Mouse (Mus musculus) cerebellum, postnatal 10 days (tissue): ENCODE measurements around the gene Lin7a.
A peak's percentile ranks its signal among the peaks of the same experiment; 100 is the strongest.

Experiments used
- DNase-seq, 2 experiments: peaks; one replicate each; pipeline ENCODE4 v3.0.0; 2021; ENCODE audit warnings: mixed read lengths in 2 of 2

Lin7a gene

GRCm38 (mm10) chr10:107339524-107339923 lies 68.0 kb downstream of the Lin7a start:
- DNase-seq = no peak

GRCm38 (mm10) chr10:107341151-107341550 lies 69.7 kb downstream of the Lin7a start:
- peak; percentile 20 to 40 for DNase-seq

GRCm38 (mm10) chr10:107344200-107344599 lies 72.7 kb downstream of the Lin7a start:
- no peak for DNase-seq

- DNase-seq = no peak
These were observed 76.4 kb downstream of the Lin7a start for GRCm38 (mm10) chr10:107347842-107348241.

GRCm38 (mm10) chr10:107351696-107352485 lies 80.4 kb downstream of the Lin7a start:
- DNase-seq = no peak

GRCm38 (mm10) chr10:107353483-107353882 lies 82.0 kb downstream of the Lin7a start:
- no peak for DNase-seq

GRCm38 (mm10) chr10:107358443-107359040 lies 87.1 kb downstream of the Lin7a start:
- DNase-seq = peak; percentile 69 to 73

- DNase-seq = no peak
These were observed 87.8 kb downstream of the Lin7a start for GRCm38 (mm10) chr10:107359296-107359695.

- peak; percentile 94 for DNase-seq
These were observed 90.1 kb downstream of the Lin7a start for GRCm38 (mm10) chr10:107361546-107361945.

- no peak for DNase-seq
These were observed 90.5 kb downstream of the Lin7a start for GRCm38 (mm10) chr10:107362026-107362425.

- no peak for DNase-seq
These were observed 91.7 kb downstream of the Lin7a start for GRCm38 (mm10) chr10:107363049-107363816.

GRCm38 (mm10) chr10:107377218-107377617 lies 105.7 kb downstream of the Lin7a start:
- DNase-seq = no peak

- no peak for DNase-seq
These were observed 109.8 kb downstream of the Lin7a start for GRCm38 (mm10) chr10:107381143-107381746.

GRCm38 (mm10) chr10:107383825-107384224 lies 112.3 kb downstream of the Lin7a start:
- no peak for DNase-seq

GRCm38 (mm10) chr10:107389505-107389904 lies 118.0 kb downstream of the Lin7a start:
- peak; percentile 85 to 87 for DNase-seq

GRCm38 (mm10) chr10:107405347-107405746 lies 133.9 kb downstream of the Lin7a start:
- no peak for DNase-seq

- DNase-seq = no peak
These were observed 146.8 kb downstream of the Lin7a start for GRCm38 (mm10) chr10:107418306-107418705.

- no peak for DNase-seq
These were observed 165.5 kb downstream of the Lin7a start for GRCm38 (mm10) chr10:107436967-107437366.

GRCm38 (mm10) chr10:107442781-107443180 lies 171.3 kb downstream of the Lin7a start:
- peak; percentile 66 to 82 for DNase-seq

GRCm38 (mm10) chr10:107449496-107450330 lies 178.2 kb downstream of the Lin7a start:
- DNase-seq = no peak

- DNase-seq = no peak
These were observed 196.3 kb downstream of the Lin7a start for GRCm38 (mm10) chr10:107467819-107468218.
